Mouse (Mus musculus): ENCODE data around the gene Mtfr1l.

The Mtfr1l gene

DNA sequence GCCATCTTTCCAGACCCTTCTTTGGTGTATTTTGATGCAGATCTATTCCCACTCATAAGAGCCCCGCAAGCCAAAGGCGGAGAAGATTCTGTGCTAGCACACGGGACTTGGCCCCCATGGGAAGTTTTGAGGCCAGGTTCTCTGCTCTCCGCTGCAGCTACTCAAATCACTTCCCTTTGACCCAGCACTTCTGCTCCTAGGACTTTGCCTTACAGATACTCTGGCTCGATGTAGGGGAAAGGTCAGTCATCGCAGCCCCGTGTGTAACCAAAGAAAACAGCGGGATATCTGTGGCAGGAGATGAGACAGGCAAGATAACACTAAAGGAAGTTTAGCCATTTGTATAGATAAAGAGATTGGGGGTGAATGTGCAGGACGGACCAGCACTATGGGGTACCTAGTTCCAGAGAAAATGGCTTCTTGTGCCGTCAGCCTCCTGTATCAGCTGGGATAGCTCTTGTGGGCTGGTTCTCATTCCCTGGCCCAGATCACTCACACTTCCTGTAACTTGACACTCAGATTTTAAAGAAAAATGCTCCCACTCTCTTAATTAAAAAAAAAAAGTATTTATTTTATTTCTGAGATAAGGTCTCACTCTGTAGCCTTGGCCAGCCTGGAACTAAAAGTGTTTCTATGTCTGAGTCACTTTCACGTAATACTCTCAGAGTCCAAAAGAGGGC is 45.1 kb downstream of the Mtfr1l start:
- no peak for DNase-seq (ENCODE audit: low spot score in 2 of 2)

DNA sequence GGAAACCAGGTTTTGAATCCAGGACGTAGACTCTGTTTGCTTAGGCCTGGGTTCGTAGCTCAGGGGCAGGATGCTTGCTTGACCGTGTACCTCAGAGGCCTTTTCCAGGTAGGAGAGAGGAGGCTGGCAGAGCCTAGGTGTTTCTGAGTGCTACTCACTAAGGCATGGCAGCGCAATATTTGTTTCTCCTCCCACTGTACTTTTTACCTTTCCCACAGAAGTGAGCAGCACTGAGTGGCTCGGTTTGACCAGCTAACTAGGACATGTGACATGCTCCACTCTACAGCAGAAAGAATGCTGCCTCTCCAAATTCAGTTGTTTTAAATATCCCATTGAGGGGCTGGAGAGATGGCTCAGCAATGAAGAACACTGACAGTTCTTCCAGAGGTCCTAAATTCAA is 47.0 kb downstream of the Mtfr1l start:
- DNase-seq (ENCODE audit: low spot score in 2 of 2), result no peak

DNA sequence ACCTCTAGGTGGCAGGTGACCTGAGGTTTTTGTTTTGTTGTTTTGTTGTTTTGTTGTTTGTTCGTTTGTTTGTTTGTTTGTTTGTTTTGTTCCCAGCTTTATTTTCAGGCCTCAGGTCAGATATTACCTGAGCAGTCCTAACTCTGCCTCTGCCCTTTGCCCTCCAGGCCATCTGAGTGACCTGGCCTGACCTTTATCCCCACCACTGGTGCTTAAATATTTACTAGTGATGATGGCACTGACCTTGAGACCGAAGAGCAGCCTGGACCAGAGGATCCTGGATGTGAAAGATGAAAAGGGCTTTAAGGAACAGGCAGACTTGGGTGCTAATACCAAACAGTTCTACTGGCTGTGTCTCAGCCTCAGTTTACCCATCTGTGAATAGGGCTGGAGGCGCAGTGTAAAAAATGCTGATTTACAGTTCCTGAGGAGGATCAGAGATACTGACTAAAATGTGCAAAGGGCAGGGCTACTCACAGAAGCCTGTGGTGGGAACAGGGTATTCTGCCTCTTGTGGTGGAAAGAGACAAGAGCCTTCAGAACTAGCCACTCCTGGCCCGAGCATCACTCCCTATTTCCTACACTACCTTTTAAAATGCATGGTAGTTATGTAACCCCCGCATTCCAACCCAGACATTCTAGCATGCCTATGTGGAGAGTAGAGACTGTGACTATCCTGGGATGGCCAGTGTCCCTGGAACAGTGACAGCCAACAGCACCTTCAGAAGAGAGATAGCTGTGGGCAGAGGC is 49.9 kb downstream of the Mtfr1l start:
- DNase-seq (ENCODE audit: low spot score in 2 of 2), result no peak

DNA sequence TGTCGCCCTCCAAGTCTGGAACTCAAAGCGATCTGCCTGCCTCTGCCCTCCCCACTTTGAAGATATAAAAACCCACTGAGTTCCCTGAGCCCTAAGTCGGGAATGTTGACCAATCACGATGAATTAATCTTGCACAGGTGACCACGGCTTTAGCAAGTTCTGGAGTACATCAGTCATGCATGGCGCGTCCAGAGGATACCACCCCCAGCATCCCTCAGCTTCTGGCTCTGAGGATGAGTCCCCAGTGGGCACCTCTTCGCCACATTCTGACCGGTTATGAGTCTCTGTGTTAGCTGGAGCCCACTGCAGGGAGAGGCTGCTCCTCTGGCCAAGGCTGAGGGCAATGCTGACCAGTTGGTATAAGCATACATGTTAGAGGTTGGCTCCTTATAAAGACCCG is 51.0 kb downstream of the Mtfr1l start:
- no peak for DNase-seq (ENCODE audit: low spot score in 2 of 2)

DNA sequence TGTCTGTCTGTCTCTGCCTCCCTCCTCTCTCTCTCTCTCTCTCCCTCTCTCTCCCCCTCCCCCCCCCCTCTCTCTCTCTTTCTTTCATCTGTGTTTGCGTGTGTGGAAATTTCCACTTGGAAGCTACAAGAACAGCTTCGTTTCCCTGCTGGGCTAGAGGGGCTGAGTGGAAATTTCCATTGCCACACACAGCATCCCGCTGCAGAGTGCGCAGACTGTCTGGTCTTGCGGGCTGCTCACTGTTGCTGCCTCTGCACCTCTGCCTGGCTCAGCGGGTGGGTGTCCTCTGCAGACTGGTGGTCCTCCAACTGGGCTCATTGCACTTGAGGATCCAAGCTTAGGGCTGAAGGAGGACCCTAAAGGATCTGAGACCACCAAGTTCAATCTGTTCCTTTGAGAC is 51.5 kb downstream of the Mtfr1l start:
- DNase-seq (ENCODE audit: low spot score in 2 of 2), result no peak

DNA sequence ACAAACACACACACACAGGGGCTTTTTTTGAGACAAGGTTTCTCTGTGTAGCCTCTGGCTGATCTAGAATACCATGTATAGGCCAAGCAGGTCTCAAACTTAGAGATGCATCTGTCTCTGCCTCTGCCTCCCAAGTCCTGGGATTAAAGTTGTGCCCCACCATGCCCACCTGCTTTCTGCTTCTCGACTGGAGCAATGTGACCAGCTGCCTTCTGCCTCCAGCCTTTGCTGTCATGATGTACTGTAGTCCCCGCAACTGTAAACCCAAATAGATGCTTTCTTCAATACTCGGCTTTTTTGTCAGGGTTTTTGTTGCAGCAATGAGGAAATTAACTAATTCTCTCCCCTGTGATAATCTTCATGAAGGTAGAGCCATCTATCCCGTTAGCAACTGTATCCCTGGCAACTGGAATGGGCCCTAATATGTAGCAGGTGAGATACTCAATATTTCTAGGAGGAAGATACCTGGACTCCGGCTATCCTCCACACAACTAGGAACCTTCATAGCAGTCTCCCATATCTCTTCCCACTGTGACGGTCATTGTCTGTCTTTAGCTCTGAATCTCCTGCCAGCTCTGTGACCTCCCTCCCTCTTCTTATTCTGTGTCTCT is 52.0 kb downstream of the Mtfr1l start:
- no peak for DNase-seq (ENCODE audit: low spot score in 2 of 2)

DNA sequence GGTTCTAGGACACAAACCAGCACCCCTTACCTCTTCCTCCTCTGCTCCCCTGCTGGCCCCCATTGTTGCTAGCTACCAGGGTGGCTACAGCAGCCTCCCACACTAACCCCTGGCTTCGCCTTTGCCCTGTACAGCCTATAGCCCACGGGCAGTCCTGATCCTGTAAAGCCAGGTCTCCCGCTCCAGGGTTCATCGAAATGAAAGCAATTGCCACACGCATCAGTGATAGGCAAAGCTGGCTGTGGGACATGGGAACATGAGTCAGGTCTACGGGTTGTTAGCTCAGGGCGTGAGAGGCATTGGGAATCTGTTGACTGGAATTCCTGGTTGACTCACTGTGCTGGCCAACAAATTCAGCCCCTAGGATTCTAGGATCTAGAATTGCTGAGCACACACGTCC is 52.7 kb downstream of the Mtfr1l start:
- DNase-seq (ENCODE audit: low spot score in 2 of 2), result no peak

DNA sequence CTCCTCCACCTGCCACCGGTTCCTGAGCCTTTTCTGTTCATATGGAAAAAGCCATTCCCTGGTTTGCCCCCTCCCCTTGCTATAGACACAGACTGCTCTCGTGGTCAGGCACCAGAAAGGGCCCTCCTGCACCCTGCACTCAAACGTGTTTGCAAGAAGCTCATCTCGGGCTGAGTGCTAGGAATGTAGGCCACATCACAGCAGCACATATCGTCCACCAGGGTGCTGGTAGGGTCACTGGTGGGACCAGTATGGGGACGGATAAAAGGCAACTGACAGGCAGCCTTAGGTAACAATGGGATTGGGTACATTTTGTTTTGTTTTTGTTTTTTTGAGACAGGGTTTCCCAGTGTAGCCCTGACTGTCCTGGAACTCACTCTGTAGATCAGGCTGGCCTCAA is 53.9 kb downstream of the Mtfr1l start:
- DNase-seq (ENCODE audit: low spot score in 2 of 2), result no peak

DNA sequence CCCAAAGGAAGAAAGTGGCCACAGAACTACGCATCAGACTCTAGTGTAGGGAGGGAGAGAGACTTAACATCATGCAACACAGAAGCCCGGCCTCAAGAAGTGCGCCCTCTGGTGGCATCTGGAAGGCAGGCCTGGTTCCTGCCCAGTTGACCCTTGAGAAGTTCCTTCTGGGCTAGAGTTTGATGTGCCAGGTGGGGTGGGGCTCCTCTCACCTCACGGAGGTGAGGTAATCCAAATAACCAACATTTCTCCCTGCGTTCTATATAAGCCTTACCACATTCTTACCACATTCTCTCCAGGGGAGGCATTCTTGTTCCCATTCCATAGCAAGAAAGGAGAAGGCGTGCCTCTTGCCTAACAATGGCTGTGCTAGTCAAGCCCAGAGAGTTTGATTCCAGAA is 54.3 kb downstream of the Mtfr1l start:
- peak; percentile 34 to 56 for DNase-seq (ENCODE audit: low spot score in 2 of 2)

DNA sequence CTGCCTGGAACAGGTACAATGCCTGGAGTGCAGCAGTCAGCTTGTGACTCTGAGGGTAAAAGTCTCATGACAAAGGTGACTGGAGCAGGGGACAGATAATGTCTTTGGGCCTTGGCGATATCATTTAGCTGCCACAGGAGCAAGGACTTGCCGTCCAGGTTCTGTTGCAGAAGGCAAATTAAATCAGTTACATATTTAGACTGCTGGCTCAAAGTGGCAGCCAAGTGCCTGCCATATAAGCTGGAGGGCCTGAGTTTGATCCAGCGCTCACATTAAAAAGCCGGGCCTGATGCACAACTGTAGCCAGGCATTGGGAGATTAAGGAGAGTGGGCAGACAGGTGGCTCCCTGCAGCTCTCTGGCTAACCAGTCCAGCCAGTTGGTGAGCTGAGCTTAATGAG is 55.3 kb downstream of the Mtfr1l start:
- no peak for DNase-seq (ENCODE audit: low spot score in 2 of 2)

DNA sequence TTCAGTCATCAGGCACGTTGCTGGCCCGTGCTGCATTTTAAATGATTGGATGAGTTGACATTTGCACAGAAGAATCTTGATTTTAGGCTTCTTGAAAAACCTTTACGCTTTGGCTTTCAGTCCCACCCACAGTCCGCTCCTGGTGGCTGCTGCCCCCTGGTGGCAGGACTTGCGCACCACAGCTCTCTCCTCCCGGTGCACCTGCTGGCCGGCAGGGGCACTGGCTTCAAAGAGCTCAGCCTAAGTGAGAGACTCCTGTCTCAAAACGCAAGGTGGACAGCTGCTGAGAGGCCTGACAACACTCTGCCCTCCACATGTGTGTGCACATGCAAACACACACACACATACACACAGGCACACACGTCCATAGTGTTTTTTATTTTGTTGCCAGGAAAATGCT is 57.2 kb downstream of the Mtfr1l start:
- DNase-seq (ENCODE audit: low spot score in 2 of 2), result peak; percentile 57 to 85

DNA sequence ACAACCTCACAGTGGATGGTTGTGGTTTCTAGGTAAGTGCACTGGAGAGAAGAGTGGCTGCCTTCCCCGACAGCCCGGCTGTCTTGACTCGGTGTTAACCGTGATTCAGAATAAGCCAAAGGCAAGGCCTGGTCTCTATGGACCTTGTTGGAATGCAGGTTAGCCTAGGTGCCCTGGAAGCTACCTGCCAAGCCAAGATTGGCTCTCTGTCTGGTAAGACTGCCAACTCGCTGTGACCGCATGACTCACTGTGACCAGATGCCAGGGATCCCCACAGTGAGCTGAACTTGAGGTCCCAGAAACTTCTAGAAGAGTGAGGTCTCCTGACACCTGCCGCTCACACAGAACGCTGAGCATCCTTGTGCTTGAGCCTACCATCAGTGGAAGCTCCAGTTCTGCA is 58.3 kb downstream of the Mtfr1l start:
- no peak for DNase-seq (ENCODE audit: low spot score in 2 of 2)
